Mouse (Mus musculus) layer of hippocampus, adult 9-10 months (tissue): ENCODE measurements around the gene Prtn3.

Experiments
- DNase-seq: peaks from one replicate; pipeline ENCODE4 v3.0.0; 2022; ENCODE audit warnings: low spot score

Prtn3 gene

GRCm38 (mm10) chr10:79927324-79928029 is 53.2 kb downstream of the Prtn3 start:
- DNase-seq = peak; percentile 39

- DNase-seq = no peak
Measured at GRCm38 (mm10) chr10:79928030-79928694, 53.9 kb downstream of the Prtn3 start.

- no peak for DNase-seq
Measured at GRCm38 (mm10) chr10:79928907-79929701, 54.8 kb downstream of the Prtn3 start.

- no peak for DNase-seq
Measured at GRCm38 (mm10) chr10:79929967-79930825, 55.9 kb downstream of the Prtn3 start.

- DNase-seq = no peak
Measured at GRCm38 (mm10) chr10:79930826-79931186, 56.5 kb downstream of the Prtn3 start.

GRCm38 (mm10) chr10:79931797-79932196 is 57.5 kb downstream of the Prtn3 start:
- DNase-seq = no peak

- no peak for DNase-seq
Measured at GRCm38 (mm10) chr10:79932736-79933135, 58.5 kb downstream of the Prtn3 start.
